Mouse (Mus musculus): ENCODE results near the gene Ccng2.

Ccng2 gene

DNA sequence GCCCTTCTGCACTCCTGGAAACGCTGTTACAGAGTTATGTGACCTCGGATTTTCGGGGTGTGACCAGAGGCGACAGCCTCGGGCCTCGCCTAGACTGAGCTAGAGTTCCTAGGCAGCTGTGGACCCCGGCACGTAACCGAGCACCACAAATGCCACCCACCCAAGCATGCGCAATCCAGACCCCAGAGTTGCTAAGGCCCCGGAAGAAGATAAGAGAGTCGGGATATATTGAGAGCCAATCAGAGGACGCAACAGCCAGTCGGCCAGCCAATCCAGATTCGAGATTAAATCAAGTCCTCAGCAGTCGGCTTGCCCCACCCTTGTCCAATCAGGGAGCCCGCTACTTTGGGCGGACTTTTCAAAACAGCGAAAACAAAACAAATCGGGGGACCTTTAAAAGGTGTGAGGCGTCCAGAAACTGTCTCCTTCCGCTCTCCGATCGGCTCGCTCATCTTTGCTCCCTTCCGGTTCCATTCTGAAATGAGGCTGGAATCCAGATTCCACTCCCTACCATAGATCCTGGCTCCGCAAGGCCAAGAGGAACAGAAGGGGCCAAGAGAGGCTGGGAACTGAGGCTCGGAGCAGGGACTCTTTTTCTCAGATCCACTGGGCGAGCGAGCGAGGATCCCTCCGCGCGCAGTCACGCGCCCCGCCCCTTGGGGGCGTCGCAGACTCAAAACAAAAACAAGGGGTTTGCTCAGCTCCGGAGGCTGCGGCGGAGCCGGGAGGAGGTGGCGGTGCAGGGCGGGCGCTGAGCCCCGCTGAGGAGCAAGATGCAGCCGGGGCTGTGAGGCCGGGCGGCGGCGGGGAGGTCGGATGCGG is at the start of gene Ccng2:
Gene Ccng2 (plus strand): TSS at position 375 of the 822 bp plus-strand sequence.
- peak; percentile 100 for DNase-seq (ENCODE audit: low read depth, low spot score)

DNA sequence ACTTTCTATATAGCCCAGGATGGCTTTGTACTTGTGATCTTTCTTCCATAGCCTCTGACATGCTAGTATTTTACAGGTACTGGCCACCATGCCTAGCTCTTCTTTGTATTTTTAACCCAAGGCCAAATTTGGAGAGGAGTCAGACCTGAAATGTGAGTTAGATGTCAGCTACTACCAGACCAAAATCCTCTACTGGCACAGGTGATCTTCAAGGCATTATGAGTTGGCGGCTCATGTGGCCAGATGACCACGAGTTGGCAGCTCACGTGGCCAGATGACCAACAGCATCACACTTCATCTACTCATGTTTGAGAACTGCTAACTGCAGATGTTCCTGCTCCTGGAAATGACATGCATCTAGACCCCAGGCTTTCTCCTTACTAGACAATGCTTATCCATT is 48.7 kb upstream of the Ccng2 start:
- DNase-seq (ENCODE audit: low read depth, low spot score) = no peak

DNA sequence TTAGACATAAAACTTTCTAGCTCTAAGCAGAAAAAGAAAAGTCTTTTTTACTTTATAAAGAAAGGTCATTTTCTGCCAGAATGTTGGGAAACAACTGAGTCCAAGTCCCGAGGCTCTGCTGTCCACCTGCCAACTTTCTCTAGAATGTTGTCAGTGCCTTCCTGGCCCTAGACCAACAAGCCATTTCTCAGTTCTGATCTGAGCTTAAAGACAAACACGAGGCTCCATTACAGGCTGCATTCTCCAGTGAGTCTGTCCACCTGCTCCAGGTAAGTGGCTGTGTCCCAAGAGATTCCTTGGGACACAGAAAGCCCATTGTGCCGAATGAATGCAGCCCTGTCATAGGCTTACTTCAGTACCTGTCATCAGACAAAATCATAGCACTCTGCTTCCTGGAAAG is 45.4 kb upstream of the Ccng2 start:
- no peak for DNase-seq (ENCODE audit: low read depth, low spot score)

DNA sequence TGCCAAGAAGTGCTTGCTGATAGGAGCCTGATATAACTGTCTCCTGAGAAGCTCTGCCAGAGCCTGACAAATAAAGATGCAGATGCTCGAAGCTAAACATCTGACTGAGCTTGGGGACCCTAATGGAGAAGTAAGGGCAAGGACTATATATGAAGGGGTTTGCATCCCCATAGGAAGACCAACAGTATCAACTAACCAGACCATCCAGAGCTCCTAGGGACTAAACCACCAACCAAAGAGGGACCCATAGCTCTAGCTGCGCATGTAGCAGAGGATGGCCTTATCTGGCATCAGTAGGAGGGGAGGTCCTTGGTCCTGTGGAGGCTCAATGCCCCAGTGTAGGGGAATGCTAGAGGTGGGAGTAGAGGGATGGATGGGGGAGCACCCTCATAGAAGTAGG is 42.5 kb upstream of the Ccng2 start:
- DNase-seq (ENCODE audit: low read depth, low spot score) = no peak

DNA sequence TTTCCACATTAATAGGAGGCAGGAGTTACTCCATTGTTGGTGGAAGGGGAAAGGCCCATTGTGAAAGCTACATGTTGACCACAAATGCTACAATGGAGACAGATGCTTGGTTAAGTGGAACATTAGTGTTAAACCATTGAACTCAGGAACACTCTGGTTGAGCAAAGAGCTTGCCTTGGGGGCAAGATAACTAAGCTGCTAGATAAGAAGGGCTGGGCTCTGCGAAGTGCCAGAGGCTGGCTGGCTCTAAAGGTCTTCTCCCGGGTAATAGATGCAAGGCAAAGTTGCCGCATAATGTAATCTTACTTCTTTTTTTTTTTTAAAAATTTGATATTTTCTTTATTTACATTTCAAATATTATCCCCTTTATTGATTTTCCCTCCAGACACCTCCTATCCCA is 39.9 kb upstream of the Ccng2 start:
- no peak for DNase-seq (ENCODE audit: low read depth, low spot score)

DNA sequence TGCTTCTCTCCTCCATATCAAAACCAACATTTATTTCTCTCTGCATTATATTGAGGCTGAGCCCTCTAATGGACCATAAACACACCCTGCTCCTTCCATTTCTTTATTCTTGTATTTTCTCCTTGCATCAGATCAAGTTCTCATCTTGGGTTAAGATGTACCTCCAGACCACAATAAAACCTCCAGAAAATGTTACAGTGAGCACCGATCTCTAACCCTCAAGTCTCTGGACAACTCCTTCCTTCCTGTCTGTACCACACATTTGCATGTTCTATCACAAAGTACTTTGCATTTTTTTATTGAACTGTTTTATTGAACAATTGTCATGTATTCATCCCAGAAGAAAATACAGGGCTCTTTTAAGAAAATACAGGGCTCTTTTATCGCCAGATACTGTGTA is 37.5 kb upstream of the Ccng2 start:
- DNase-seq (ENCODE audit: low read depth, low spot score) = no peak

DNA sequence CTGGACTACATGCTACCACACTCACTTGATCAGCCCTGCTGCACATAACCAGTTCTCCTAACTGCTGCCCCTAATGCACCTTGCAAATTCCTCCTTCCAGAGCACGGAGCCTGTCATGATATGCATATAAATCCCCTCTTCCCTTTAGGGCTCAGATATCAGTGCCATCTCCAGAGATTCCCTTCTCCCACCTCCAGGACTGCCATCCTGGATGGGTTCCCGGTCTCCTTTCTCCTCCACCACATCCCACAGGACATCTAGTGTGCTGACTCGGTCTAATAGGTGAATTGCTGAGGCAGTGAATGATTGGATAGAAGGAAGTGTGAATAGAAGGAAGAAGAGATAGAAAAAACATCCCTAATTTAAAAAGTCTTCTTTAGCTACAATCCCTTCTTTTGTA is 35.3 kb upstream of the Ccng2 start:
- DNase-seq (ENCODE audit: low read depth, low spot score) = no peak

DNA sequence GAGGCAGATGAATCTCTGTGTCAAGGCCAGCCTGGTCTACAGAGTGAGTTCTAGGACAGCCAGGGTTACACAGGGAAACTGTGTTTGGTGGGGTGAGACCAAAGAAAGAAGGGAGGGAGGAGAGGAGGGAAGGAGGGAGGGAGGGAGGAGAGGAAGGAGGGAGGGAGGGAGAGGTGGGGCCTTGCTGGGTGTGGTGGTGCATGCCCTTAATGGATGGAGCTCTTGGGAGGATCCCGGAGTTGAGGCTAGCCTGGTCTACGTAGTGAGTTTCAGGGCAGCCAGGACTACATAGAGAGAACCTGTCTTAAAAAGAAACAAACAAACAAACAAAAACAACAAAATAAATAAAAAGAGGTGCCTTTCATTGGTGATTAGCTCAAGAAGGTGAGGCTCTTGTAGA is 34.2 kb upstream of the Ccng2 start:
- no peak for DNase-seq (ENCODE audit: low read depth, low spot score)

DNA sequence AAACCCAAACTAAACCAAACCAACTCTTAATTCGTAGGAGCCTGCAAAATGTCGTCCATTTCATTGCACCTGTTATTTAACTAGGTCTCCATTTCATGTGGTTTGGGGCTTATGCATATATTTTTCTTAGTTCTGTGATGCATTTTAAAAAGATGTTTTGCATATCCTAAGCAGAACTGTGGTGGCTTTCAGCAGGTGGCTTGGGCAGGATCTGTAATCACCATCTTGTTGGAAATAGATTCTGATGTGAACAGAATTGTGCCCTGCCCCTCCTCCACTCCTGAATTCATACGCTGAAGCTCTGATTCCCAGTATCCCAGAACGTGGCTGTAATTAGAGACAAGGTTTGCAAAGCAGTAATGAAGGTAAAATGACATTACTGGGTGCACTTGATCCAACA is 32.9 kb upstream of the Ccng2 start:
- DNase-seq (ENCODE audit: low read depth, low spot score) = no peak

DNA sequence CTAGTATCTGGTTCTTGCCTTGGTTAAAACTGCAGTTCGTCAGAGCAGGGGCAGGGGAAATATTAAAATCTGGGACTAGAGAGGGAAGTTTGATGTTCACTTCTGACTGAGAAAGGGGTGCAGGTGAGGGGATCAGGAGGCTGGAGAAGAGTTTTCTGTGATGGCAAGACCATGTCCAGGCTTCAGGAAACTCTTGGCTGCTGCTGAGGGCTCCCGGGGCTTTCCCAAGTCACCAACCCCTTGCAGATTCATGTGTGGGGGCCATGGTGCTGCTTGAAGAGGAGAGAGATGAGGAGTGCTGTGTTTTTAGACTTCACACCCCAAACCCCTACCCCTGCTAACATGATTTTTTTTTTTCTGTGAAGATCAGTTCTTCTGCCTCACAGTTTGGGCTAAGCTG is 32.5 kb upstream of the Ccng2 start:
- DNase-seq (ENCODE audit: low read depth, low spot score) = no peak

DNA sequence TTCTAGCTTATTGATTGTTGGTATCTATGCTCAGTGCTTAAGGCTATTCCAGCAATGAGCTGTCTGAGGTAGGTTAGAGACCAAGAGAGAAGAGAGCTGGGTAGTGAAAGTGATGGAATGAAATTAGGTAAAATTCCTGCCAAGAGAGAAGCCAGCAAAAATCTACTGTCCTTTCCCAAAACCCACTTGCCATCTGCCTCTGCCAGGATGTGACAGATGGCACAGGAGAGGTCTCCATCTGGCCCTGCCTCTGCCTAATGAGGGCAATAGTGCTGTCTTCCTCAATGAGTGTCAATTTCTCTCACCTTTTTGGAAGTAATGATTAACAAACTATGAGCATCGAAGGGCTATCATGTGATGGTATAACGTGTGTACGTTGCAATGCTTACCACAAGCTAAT is 31.2 kb upstream of the Ccng2 start:
- DNase-seq (ENCODE audit: low read depth, low spot score) = peak; percentile 8

DNA sequence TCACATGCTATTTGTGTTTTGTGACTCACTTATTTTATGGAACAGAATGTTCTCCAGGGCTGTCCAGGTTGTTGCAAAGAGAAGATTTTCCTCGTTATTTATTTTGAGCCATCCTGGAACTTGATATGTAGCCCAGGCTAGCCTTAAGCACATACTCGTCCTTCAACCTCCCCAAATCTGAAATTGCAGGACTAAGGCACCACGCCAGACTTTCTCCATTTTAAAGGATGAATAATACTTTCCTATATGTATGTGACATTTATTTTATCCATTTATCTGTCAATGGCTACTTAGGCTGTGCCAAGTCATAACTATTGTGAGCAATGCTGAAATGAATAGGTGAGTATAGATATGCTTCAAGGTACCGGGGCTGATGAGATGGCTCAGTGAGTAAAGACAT is 30.5 kb upstream of the Ccng2 start:
- DNase-seq (ENCODE audit: low read depth, low spot score) = no peak

DNA sequence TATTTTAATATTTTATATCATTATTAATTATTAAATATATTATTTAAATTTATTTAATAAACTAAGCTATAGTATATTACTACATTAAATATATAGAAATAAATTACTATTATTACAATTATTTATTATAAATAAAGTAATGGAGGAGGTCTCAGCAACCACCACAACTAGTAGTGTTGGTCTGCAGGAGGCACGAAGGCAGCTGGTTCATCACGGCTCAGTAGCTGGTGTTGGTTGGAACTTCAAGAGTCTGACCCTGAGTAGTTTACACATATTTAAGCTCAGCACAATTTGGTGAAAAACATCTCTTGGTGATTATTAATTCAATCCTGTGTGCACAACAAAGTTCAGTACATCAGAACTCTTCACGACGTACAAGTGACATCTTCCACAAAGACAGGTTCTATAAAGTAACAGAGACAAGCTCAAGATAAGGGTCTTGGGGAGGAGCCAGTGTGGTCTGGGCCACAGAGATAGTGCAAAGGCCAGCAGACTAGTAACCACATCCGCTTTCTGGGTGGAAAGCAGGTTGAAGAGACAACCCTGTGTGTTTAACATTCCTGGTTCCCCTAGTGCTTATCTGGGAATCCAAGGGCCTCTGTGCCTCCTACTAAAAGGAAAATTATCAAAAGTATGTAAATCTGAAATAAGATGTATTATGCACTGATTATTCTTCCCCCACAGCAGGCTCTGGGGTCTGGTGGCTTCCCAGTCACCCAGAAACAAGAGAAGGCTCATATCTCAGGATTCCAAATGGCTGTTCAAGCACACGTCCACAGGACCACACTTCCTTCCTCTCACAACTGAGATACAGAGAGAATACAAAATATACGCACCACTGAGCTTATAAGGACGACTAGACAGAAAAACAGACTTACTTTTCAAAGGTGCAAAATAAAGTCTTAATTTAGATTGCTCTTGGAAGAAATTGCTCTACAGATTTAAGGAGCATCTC is 27.2 kb upstream of the Ccng2 start:
- no peak for DNase-seq (ENCODE audit: low read depth, low spot score)

DNA sequence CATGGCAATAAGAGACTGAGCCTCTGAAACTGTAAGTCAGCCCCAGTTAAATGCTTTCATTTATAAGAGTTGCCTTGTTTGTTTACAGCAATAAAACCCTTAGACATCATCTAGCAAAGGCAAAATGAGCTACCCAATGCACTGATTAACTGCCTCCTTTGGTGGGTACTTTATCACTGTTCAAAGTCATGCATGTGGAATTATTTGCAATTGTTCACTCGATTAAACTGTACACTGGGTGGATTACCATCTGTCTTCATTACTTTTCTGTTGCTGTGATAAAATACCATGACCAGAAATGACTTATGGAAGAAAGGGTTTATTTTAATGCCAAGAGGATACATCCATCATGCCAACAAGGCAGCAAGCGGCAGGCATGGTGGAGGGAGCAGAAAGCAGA is 21.8 kb upstream of the Ccng2 start:
- no peak for DNase-seq (ENCODE audit: low read depth, low spot score)

DNA sequence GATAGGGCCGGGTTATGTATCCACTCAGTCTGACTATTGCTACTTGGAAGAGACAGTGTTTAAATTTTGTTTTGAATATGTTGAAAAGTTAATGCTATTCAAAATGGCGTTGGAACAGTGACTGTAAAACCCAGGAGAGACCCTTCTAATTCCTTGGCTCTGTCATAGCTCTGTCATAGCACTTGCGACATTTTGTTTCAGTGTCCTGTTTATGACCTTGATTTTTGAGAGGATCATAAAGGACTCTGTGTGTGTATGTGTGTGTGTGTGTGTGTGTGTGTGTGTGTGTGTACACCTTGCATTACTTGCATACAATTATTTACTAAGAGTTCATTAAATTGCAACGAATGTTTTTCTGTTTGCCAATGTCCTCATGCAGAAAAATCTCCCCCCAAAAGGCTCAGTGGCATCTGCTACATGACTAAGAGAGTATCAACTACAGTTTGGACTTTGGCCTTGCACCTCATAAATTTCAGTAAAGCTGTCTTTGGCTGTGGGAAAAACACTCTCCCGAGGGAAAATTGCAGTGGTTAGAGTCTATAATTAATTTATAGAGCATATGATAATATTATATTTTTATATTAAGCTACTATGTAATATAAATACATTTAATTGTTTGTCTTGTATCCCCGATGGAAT is 17.0 kb upstream of the Ccng2 start:
- no peak for DNase-seq (ENCODE audit: low read depth, low spot score)

DNA sequence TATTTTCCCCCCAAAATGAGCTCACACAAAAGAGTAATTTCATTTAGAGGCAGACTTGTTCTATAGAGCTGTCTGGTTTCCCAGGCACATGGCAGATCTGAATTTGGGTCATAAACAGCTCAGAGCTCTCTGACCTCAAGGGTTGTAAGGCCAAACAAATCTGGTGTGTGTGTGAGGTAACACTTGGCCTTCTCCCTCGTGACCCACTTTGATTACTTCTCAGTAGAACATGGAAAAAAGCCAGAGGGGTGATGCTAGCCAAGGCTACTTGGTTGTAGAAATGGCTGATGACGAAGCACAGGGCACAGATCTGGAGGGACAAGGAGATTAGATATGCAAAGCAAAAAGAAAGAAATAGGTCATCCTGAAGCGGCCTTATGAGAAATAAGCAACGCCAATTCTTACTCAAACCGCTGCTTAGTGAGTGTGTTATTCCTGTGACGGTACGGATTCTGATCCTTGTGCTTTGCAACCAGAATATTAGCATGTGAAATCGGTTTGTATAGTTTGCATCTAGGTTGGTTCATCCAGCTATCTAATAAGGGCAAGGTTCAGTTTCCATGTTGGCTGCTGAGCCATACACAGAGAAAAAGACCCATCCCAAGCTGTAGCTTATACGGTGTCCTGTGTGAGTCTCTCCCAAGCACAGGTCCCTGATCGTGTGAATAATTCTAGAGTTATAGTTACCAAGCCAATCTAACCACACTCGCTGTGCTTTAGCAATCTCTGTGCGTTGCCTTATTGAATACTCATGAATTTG is 15.9 kb upstream of the Ccng2 start:
- DNase-seq (ENCODE audit: low read depth, low spot score) = no peak

DNA sequence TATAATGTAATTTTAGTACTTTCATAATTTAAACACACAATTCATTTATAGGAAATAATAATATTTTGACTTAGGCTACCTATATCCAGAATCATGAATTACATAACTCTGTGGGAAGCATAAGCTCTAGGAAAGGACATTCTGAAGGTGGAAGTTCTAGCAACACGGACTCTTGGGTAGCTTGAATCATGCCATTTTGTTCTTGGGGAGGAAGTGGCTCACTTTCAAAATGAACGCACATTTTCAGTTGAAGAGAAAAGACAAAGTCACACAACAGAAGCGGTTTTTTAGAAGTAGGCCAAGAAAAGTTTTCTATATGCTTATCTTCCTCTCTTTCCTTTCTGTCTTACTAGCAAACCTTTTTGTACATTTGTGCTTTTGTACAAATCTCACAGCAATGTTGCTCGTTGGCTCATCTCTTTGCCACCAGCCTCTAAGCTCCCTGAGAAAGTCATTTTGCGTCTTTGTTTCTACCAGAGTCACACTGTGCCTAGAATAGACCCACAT is 11.2 kb upstream of the Ccng2 start:
- DNase-seq (ENCODE audit: low read depth, low spot score) = no peak

DNA sequence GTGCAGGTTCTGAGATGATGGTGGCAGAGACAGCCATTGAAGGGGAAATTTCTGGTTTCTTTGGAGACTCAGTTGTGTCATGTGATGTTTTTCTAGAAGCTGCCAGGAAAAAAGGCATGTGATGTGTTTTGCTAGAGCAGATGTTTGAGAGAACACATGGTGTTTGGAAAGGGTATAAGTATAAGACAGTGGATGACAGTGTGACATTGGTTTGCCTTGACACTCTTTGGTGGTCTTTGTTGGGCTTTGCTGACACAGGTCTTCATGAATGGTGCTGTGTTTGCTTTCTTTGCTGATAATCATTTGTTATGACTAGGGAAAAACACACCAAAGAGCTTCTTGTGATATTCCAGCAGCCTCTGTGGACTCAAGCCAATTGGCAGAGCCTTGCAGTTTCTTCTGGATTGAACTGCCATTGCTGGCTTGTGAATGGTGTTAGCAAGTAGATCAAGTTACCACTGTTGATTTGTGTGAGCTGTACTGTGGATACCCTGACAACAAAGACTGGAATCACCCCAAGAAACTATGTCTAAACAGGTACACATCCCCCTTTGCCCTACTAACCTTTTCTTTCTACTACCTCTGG is 10.1 kb upstream of the Ccng2 start:
- DNase-seq (ENCODE audit: low read depth, low spot score) = no peak

DNA sequence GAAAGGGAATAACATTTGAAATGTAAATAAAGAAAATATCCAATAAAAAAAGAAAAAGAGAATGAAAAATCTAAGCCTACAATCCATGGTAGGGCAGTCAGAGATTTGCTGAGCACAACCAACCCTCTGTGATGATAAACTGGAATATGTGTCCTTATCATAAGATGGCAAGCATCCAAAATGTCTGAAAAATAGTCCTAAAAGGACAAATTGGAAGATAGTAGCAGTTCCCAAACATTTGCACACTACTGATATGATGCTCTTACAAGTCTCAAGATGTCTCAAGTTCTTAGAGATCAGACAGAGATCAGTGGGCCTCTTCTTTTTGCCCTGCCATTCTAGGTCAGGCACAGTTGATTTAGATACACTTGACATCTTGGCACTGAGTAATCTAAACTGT is 7.7 kb upstream of the Ccng2 start:
- no peak for DNase-seq (ENCODE audit: low read depth, low spot score)

DNA sequence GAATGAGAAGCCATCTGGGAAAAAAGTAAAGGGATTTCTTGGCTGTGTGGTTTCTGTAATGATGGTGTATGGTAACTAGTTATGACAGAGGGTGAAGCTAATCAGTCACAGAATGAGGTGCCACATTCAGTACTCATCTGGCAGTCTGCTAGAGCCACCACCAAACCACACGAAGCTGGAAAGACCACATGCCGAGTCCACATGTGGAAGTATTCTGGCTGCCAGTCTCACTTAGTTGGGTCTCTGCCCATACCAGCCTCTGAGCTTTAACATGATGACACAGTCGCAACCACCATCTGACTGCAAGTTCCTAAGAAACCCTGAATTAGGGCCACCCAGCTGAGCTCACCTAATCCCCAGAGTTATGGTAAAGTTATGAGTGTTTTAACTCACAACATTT is 6.1 kb upstream of the Ccng2 start:
- no peak for DNase-seq (ENCODE audit: low read depth, low spot score)

DNA sequence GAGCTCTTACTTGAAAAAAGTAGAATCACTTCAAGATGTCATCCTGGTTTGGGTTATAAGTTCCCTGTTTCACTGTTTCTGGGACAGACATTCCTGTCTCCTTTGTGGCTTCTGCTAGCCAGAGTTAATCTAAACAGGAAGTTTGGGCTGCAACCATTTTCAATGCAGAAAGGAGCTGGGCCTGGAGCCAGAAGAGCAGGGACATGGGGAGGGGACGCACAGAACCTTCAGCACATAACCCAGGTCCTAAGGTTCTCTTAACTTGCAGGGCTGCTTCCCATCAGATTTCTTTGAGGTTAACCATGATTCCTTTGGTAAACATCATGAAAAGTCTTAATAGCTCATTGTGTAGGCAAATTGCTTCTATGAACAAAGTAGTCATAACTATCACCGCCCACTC is 4.3 kb upstream of the Ccng2 start:
- no peak for DNase-seq (ENCODE audit: low read depth, low spot score)
